Mouse (Mus musculus) limb, embryonic 10.5 days (tissue): Measurements from ENCODE around the gene Trib2. TPM values are rescaled to one million over a fixed set of nuclear protein-coding genes. Genes with fewer than 3 reads are reported as not detected.

ENCODE experiments used
- DNase-seq: peaks from one replicate; pipeline ENCODE4 v3.0.0-alpha.2; 2017; ENCODE audit warnings: low spot score
- H3K27ac ChIP-seq: fragments of 300-500 bp; sonication (generic); 2 replicates; pipeline ENCODE4 v1.5.1; 2016; ENCODE audit warnings: mild to moderate bottlenecking
- H3K27me3 ChIP-seq: fragments of 300-500 bp; sonication (generic); 2 replicates; pipeline ENCODE4 v1.6.1; 2016; ENCODE audit warnings: low read depth, mild to moderate bottlenecking; ENCODE audit not compliant: poor library complexity, severe bottlenecking
- H3K36me3 ChIP-seq: fragments of 300-500 bp; sonication (generic); 2 replicates; pipeline ENCODE4 v1.6.1; 2016; ENCODE audit warnings: mild to moderate bottlenecking, moderate library complexity
- H3K4me1 ChIP-seq: fragments of 300-500 bp; sonication (generic); 2 replicates; pipeline ENCODE4 v1.6.1; 2016
- H3K4me3 ChIP-seq: fragments of 300-500 bp; sonication (generic); 2 replicates; pipeline ENCODE4 v1.5.1; 2016; ENCODE audit warnings: mild to moderate bottlenecking, moderate library complexity
- H3K9me3 ChIP-seq: fragments of 300-500 bp; sonication (generic); replicated peaks from 2 replicates; pipeline ENCODE4 v1.6.1; 2016; ENCODE audit warnings: mild to moderate bottlenecking
- WGBS: fragments of 180-500 bp; shearing (Covaris S2); methylation state at CpG from one replicate; pipeline ENCODE4 v1.1.7; 2016; 5-methylcytosine and 5-hydroxymethylcytosine counted together
- polyA plus RNA-seq: library from polyadenylated mRNA; unstranded; fragments of >200 nt; fragmentation: Nextera tagmentation; extraction: Ambion mirVana; gene quantifications from 2 replicates; pipeline ENCODE4 v1.2.1, GENCODE M21; 2016

The Trib2 gene
- polyA plus RNA-seq, 1 experiment from 2014 or later, result 32.7 TPM

- H3K36me3 ChIP-seq, result no peaks in the 10 kb centered on the region
- H3K27me3 ChIP-seq, result no peaks in the 10 kb centered on the region
- no peaks in the 10 kb centered on the region for H3K4me1 ChIP-seq
- 96% methylated on average over 3 of the region's 3 CpGs for WGBS
- DNase-seq, result no peak
- no peak overlapping the region for H3K4me3 ChIP-seq
- H3K9me3 ChIP-seq, result no peaks in the 10 kb centered on the region
- no peak overlapping the region for H3K27ac ChIP-seq
Measured at GRCm38 (mm10) chr12:15831941-15832673, 15.4 kb upstream of the Trib2 start.

DNA sequence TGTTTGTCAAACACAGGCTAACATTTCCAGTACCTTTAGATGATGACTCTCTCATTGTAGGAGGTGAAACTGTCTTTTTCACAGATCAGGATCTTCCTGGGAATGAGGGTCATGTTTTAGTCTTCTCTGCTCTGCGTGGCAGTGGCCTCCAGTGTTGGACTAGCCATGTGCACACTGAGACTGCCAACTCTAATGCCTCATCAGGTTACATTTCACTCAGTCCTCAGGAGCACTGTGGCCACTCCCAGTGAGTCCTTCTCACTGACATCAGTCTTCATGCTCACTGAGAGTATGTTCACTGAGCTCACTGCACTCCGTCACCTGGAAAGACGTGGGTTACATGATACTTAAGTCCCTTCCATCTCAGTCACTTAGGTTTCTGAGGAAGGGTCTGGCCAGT, 14.0 kb upstream of the Trib2 start:
- no peak for DNase-seq
- WGBS, result 82% methylated on average over 3 of the region's 3 CpGs
- no peaks in the 10 kb centered on the region for H3K36me3 ChIP-seq

GRCm38 (mm10) chr12:15828815-15829398, 12.2 kb upstream of the Trib2 start:
- H3K4me1 ChIP-seq, result no peaks in the 10 kb centered on the region
- H3K4me3 ChIP-seq, result no peak overlapping the region
- H3K36me3 ChIP-seq, result no peaks in the 10 kb centered on the region
- H3K9me3 ChIP-seq, result no peaks in the 10 kb centered on the region
- DNase-seq, result no peak
- WGBS, result 63% methylated on average over 2 of the region's 2 CpGs
- H3K27ac ChIP-seq, result no peak overlapping the region
- no peaks in the 10 kb centered on the region for H3K27me3 ChIP-seq

More for the DNA sequence above, 14.0 kb upstream of the Trib2 start:
- Histone ChIP-seq H3K27ac (no peak overlapping the region), H3K4me1 (no peaks in the 10 kb centered on the region), H3K4me3 (no peak overlapping the region), H3K27me3 (no peaks in the 10 kb centered on the region), H3K9me3 (no peaks in the 10 kb centered on the region)

- Histone ChIP-seq H3K27ac (no peak overlapping the region), H3K27me3 (no peaks in the 10 kb centered on the region), H3K4me3 (no peak overlapping the region), H3K36me3 (no peaks in the 10 kb centered on the region), H3K4me1 (peaks cover 4% of the 10 kb centered on the region; the same call in 1 of the 2 replicates), H3K9me3 (no peaks in the 10 kb centered on the region)
- no peak for DNase-seq
Measured at GRCm38 (mm10) chr12:15821019-15821418, 4.3 kb upstream of the Trib2 start.

DNA sequence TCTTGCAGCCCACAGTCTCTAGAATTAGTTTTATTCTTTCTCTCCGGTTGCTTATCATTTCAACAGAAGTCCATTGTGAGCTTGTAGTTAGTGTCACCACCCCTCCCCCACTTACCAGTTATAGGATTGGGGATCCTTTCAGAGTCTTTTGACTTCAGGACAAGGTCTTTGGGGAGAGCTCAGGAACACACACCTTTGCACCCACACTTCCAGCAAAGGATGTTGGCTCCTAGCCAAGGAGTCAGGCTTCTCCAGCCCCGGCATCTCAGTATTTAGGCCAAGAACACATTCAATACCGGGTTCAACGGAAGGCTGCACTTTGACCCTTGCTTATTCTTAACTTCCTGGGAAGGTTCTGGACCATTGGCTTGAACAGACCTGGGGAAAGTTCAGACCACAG, 643 bp upstream of the Trib2 start:
- H3K36me3 ChIP-seq, result no peaks in the 10 kb centered on the region
- WGBS, result 43% methylated on average over 4 of the region's 4 CpGs
- no peaks in the 10 kb centered on the region for H3K9me3 ChIP-seq
- peak overlapping the region; percentile 97 for H3K27ac ChIP-seq
- H3K4me1 ChIP-seq, result peaks cover 19% of the 10 kb centered on the region
- DNase-seq, result no peak
- H3K4me3 ChIP-seq, result peak overlapping the region; percentile 81
- no peaks in the 10 kb centered on the region for H3K27me3 ChIP-seq

- Histone ChIP-seq H3K27ac (peak overlapping the region; percentile 97), H3K4me1 (peaks cover 31% of the 10 kb centered on the region), H3K9me3 (no peaks in the 10 kb centered on the region), H3K27me3 (no peaks in the 10 kb centered on the region), H3K4me3 (peak overlapping the region; percentile 81), H3K36me3 (no peaks in the 10 kb centered on the region)
- under 1% methylated on average over 23 of the region's 23 CpGs for WGBS
- peak; percentile 75 for DNase-seq
Measured at GRCm38 (mm10) chr12:15816254-15816605, 492 bp downstream of the Trib2 start.

- WGBS, result under 1% methylated on average over 49 of the region's 49 CpGs
- H3K4me3 ChIP-seq, result peak overlapping the region; percentile 81
- peak overlapping the region; percentile 97 for H3K27ac ChIP-seq
- H3K27me3 ChIP-seq, result no peaks in the 10 kb centered on the region
- peaks cover 33% of the 10 kb centered on the region for H3K4me1 ChIP-seq
- peak; percentile 78 for DNase-seq
- no peaks in the 10 kb centered on the region for H3K9me3 ChIP-seq
- no peaks in the 10 kb centered on the region for H3K36me3 ChIP-seq
Measured at GRCm38 (mm10) chr12:15815576-15816253, 1.0 kb downstream of the Trib2 start.

GRCm38 (mm10) chr12:15815170-15815575, 1.5 kb downstream of the Trib2 start:
- H3K36me3 ChIP-seq, result no peaks in the 10 kb centered on the region
- H3K27me3 ChIP-seq, result no peaks in the 10 kb centered on the region
- peak overlapping the region; percentile 81 for H3K4me3 ChIP-seq
- H3K4me1 ChIP-seq, result peaks cover 33% of the 10 kb centered on the region
- WGBS, result under 1% methylated on average over 23 of the region's 23 CpGs
- no peaks in the 10 kb centered on the region for H3K9me3 ChIP-seq
- H3K27ac ChIP-seq, result peak overlapping the region; percentile 97
- peak; percentile 68 for DNase-seq

DNA sequence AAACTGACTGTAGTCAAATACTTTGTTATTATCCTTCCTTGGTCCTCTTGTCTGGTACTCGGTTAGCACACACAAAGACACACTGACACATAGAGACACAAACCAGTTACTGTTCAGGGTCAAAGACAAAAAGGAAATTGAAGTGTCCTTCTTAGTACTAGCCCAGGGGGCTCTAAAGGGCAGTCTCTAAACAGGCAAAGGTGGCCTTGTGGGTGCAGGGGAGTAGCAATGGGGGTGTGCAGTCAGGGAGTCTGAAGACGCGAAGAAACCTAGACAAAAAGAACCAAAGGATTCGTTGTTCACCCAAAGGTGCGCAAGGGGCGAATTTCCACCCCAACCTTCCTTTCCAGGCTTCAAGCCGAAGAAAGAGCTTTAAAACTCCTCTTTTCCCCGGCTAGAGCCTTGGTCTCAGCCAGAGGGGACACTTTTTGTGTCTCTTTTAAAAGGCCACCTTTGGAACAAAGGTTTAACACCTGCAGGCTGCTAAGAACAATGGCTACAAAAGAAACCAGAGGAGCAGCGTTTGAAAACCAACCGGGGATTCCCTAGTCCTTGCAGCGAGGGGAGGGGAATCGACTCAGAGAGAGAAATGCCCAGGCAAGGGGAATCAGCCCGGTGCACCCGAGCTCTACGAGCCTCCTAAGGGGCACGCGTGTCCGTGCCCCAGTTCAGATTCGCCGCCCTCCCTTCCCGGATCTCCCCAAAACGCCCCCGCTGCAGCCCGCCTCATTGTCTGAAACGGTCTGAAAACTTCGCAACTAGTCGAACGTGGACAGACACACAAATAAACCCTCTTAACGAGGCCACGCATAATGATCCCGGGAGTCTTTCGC, 2.3 kb downstream of the Trib2 start:
- H3K27ac ChIP-seq, result peak overlapping the region; percentile 97
- H3K36me3 ChIP-seq, result peaks cover 4% of the 10 kb centered on the region
- peak overlapping the region; percentile 81 for H3K4me3 ChIP-seq
- DNase-seq, result peak; percentile 69
- under 1% methylated on average over 32 of the region's 32 CpGs for WGBS
- H3K4me1 ChIP-seq, result peaks cover 33% of the 10 kb centered on the region
- H3K9me3 ChIP-seq, result no peaks in the 10 kb centered on the region
- no peaks in the 10 kb centered on the region for H3K27me3 ChIP-seq

DNA sequence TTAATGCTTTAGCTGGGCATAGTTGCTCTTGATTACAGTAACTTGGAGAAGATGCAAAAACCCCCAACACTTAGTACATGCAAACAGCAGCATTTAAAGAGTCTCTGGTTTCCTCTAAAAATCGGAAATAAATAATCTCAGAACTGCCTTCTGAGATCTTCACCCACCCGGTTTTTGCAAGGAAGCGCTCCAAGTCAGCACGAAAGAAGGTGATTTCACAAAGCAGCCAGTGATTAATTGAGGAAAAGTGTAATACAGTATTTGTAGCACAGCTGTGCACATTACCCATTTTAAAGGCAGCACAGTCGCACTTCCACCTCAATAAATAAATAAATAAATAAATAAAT, 2.9 kb downstream of the Trib2 start:
- Histone ChIP-seq H3K27ac (peak overlapping the region; percentile 42; the same call in 1 of the 2 replicates), H3K9me3 (no peaks in the 10 kb centered on the region), H3K36me3 (peaks cover 11% of the 10 kb centered on the region), H3K4me1 (peaks cover 33% of the 10 kb centered on the region), H3K27me3 (no peaks in the 10 kb centered on the region), H3K4me3 (peak overlapping the region; percentile 81)
- no peak for DNase-seq
- 22% methylated on average over 5 of the region's 5 CpGs for WGBS

- Histone ChIP-seq H3K27me3 (no peaks in the 10 kb centered on the region), H3K27ac (peak overlapping the region; percentile 42; the same call in 1 of the 2 replicates), H3K36me3 (peaks cover 16% of the 10 kb centered on the region), H3K4me1 (peaks cover 33% of the 10 kb centered on the region), H3K4me3 (peak overlapping the region; percentile 81), H3K9me3 (no peaks in the 10 kb centered on the region)
- no peak for DNase-seq
- 26% methylated on average over 12 of the region's 12 CpGs for WGBS
Measured at GRCm38 (mm10) chr12:15813133-15813818, 3.4 kb downstream of the Trib2 start.
